Mouse (Mus musculus) hindbrain, postnatal 0 days (tissue): ENCODE data around the gene Kcnj12. TPM values are rescaled to one million over a fixed set of nuclear protein-coding genes. Genes with fewer than 3 reads are reported as not detected.
A peak's percentile ranks its signal among the peaks of the same experiment; 100 is the strongest.

Experiments used
- ATAC-seq: fragments of 200-750 bp; cut with Nextera tagmentation; 2 replicates; pipeline ENCODE4 v1.8.0; 2017; ENCODE audit warnings: mild to moderate bottlenecking, moderate TSS enrichment, moderate library complexity
- DNase-seq: peaks from one replicate; pipeline ENCODE4 v3.0.0-alpha.2; 2015; ENCODE audit warnings: low spot score
- H3K27ac ChIP-seq: fragments of 300-500 bp; sonication (generic); 2 replicates; pipeline ENCODE4 v1.5.1; 2014; ENCODE audit warnings: mild to moderate bottlenecking
- H3K27me3 ChIP-seq: fragments of 300-500 bp; sonication (generic); 2 replicates; pipeline ENCODE4 v1.6.1; 2014; ENCODE audit warnings: low read length, mixed read lengths; ENCODE audit not compliant: insufficient read depth
- H3K36me3 ChIP-seq: fragments of 300-500 bp; sonication (generic); 2 replicates; pipeline ENCODE4 v1.6.1; 2014; ENCODE audit warnings: low read length, mixed read lengths; ENCODE audit not compliant: insufficient read depth
- H3K4me1 ChIP-seq: fragments of 300-500 bp; sonication (generic); 2 replicates; pipeline ENCODE4 v1.6.1; 2014; ENCODE audit warnings: antibody characterized with exemption, low read length, mixed read lengths; ENCODE audit not compliant: insufficient read depth
- H3K4me2 ChIP-seq: fragments of 300-500 bp; sonication (generic); 2 replicates; pipeline ENCODE4 v1.6.1; 2014; ENCODE audit warnings: low read depth, mild to moderate bottlenecking, low read length, moderate library complexity, mixed read lengths
- H3K4me3 ChIP-seq: fragments of 300-500 bp; sonication (generic); 2 replicates; pipeline ENCODE4 v1.5.1; 2014; ENCODE audit warnings: low read length
- H3K9ac ChIP-seq: fragments of 300-500 bp; sonication (generic); replicated peaks from 2 replicates; pipeline ENCODE4 v1.6.1; 2014; ENCODE audit warnings: mild to moderate bottlenecking, low read length, moderate library complexity, mixed read lengths
- H3K9me3 ChIP-seq: fragments of 300-500 bp; sonication (generic); 2 replicates; pipeline ENCODE4 v1.6.1; 2016; ENCODE audit warnings: low read length, mixed read lengths
- CTCF ChIP-seq: IDR thresholded peaks from 2 replicates; pipeline ENCODE4 v1.5.1; 2016; ENCODE audit warnings: antibody characterized with exemption, control low read depth, low read depth
- WGBS: fragments of 180-500 bp; shearing (Covaris S2); extraction: QIAGEN DNeasy Blood & Tissue Kit; methylation state at CpG from one replicate; pipeline ENCODE4 v1.1.7; 2014; 5-methylcytosine and 5-hydroxymethylcytosine counted together
- polyA plus RNA-seq: library from polyadenylated mRNA; unstranded; fragments of >200 nt; fragmentation: Nextera tagmentation; extraction: Ambion mirVana; gene quantifications from 2 replicates; pipeline ENCODE4 v1.2.1, GENCODE M21; 2015
- total RNA-seq: library from RNA; depleted of rRNA; stranded (reverse); fragments of >200 nt; gene quantifications from 2 replicates; pipeline ENCODE4 v1.2.3, GENCODE M21; 2014

Kcnj12 gene
- total and polyA plus RNA-seq, 2 experiments from 2014 or later: 3.3 to 16.0 TPM

- no peak overlapping the region for H3K9ac ChIP-seq
- no peak overlapping the region for H3K4me3 ChIP-seq
- DNase-seq (no peak), ATAC-seq (no peak)
- TF ChIP-seq CTCF: no peak
- WGBS: 44% methylated on average over 8 of the region's 8 CpGs
- no peak overlapping the region for H3K27ac ChIP-seq
- no peaks in the 10 kb centered on the region for H3K27me3 ChIP-seq
- no peaks in the 10 kb centered on the region for H3K9me3 ChIP-seq
- no peaks in the 10 kb centered on the region for H3K4me1 ChIP-seq
- H3K36me3 ChIP-seq: no peaks in the 10 kb centered on the region
- no peak overlapping the region for H3K4me2 ChIP-seq
These were observed 28.8 kb downstream of the Kcnj12 start for GRCm38 (mm10) chr11:61051151-61051550.

- Histone ChIP-seq H3K4me2 (no peak overlapping the region), H3K27me3 (no peaks in the 10 kb centered on the region), H3K27ac (no peak overlapping the region), H3K4me1 (no peaks in the 10 kb centered on the region), H3K9me3 (no peaks in the 10 kb centered on the region), H3K4me3 (no peak overlapping the region), H3K9ac (no peak overlapping the region), H3K36me3 (no peaks in the 10 kb centered on the region)
- WGBS: 84% methylated on average over 5 of the region's 5 CpGs
- DNase-seq (no peak), ATAC-seq (no peak)
- TF ChIP-seq CTCF: no peak
These were observed 34.5 kb downstream of the Kcnj12 start for GRCm38 (mm10) chr11:61056871-61057270.

DNA sequence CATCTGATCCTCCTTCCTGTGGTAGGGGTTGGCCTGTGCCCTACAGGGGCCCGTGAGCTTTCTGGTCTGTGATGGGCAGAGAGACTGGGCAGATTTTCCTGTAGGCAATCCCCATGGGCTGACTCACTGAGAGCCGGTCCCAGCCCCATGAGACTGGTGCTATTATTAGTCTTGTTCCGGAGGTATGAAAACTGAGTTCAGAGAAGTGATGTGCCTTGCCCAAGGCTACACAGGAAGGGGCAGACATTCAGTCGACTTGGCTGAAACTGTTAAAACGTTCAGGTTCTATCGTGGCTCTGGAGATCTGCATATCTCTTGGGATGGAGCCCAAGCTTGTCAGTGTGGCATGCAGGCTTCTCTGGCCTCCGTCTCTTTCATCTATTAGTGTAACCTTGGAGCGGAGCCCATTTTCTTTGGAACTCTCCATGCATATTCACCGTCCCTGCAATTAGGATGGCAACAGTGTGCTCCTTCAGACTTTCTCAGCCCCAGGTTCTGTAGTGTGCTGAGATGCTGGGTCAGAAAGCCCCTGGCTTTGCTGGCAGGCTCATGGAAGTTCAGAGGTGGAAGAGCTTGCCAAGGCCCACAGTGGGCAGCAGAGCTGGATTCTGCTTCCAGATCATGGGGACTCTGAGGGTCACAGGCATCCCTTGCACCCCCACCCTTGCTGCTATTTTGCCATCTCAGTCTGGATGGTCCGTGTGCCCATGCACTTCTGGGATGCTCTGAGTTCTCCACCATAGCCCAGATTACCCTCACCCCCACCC is 37.5 kb downstream of the Kcnj12 start:
- H3K4me3 ChIP-seq: no peak overlapping the region
- DNase-seq: peak; percentile 40
- no peak for ATAC-seq
- TF ChIP-seq CTCF: no peak
- H3K36me3 ChIP-seq: no peaks in the 10 kb centered on the region
- no peak overlapping the region for H3K4me2 ChIP-seq
- no peaks in the 10 kb centered on the region for H3K27me3 ChIP-seq
- WGBS: 40% methylated on average over 10 of the region's 10 CpGs
- no peaks in the 10 kb centered on the region for H3K4me1 ChIP-seq
- no peak overlapping the region for H3K27ac ChIP-seq
- no peaks in the 10 kb centered on the region for H3K9me3 ChIP-seq
- H3K9ac ChIP-seq: no peak overlapping the region

DNA sequence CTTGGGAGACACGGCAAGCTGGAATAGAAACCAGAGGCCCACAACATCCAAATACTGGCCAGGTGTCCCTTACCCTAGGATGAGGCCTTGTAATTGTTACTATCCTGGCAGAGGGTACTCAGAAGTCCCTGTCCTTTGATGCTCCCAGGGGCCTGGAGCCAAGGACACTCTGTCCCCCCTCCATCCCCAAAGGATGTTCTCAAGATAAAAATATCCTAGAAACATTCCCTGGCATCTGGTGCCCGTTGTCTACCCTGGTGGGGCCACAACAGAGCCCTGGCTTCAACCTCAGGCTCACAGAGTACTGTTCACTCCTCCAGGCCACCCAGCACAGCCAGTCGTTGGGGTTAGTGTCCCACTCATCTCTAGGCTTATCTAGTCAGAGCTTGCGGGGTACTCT is 38.3 kb downstream of the Kcnj12 start:
- H3K4me2 ChIP-seq: no peak overlapping the region
- 77% methylated on average over 4 of the region's 4 CpGs for WGBS

GRCm38 (mm10) chr11:61062548-61063461 is 40.4 kb downstream of the Kcnj12 start:
- H3K4me2 ChIP-seq: no peak overlapping the region
- no peak overlapping the region for H3K4me3 ChIP-seq
- H3K27me3 ChIP-seq: no peaks in the 10 kb centered on the region
- H3K9me3 ChIP-seq: no peaks in the 10 kb centered on the region
- no peak for DNase-seq
- H3K27ac ChIP-seq: no peak overlapping the region
- ATAC-seq: no peak
- no peak overlapping the region for H3K9ac ChIP-seq
- H3K4me1 ChIP-seq: no peaks in the 10 kb centered on the region
- WGBS: 78% methylated on average over 18 of the region's 18 CpGs
- TF ChIP-seq CTCF: no peak
- no peaks in the 10 kb centered on the region for H3K36me3 ChIP-seq

More for the DNA sequence above, 38.3 kb downstream of the Kcnj12 start:
- H3K4me1 ChIP-seq: no peaks in the 10 kb centered on the region
- no peaks in the 10 kb centered on the region for H3K36me3 ChIP-seq
- H3K4me3 ChIP-seq: no peak overlapping the region
- no peak overlapping the region for H3K9ac ChIP-seq
- DNase-seq: no peak
- no peaks in the 10 kb centered on the region for H3K9me3 ChIP-seq
- no peaks in the 10 kb centered on the region for H3K27me3 ChIP-seq
- no peak for ATAC-seq
- no peak overlapping the region for H3K27ac ChIP-seq
- TF ChIP-seq CTCF: no peak

GRCm38 (mm10) chr11:61063503-61063902 is 41.1 kb downstream of the Kcnj12 start:
- no peaks in the 10 kb centered on the region for H3K9me3 ChIP-seq
- ATAC-seq (no peak), DNase-seq (no peak)
- no peaks in the 10 kb centered on the region for H3K4me1 ChIP-seq
- no peak overlapping the region for H3K4me3 ChIP-seq
- TF ChIP-seq CTCF: no peak
- no peak overlapping the region for H3K4me2 ChIP-seq
- H3K9ac ChIP-seq: no peak overlapping the region
- no peaks in the 10 kb centered on the region for H3K27me3 ChIP-seq
- no peaks in the 10 kb centered on the region for H3K36me3 ChIP-seq
- 85% methylated on average over 6 of the region's 6 CpGs for WGBS
- H3K27ac ChIP-seq: no peak overlapping the region
